Mouse (Mus musculus): ENCODE data around the gene Unc119b.
"Not testable (repeated sequence)": the region's sequence is repeated elsewhere in the genome, so short reads cannot be mapped to it uniquely, and the experiment has no call there.

The Unc119b gene

DNA sequence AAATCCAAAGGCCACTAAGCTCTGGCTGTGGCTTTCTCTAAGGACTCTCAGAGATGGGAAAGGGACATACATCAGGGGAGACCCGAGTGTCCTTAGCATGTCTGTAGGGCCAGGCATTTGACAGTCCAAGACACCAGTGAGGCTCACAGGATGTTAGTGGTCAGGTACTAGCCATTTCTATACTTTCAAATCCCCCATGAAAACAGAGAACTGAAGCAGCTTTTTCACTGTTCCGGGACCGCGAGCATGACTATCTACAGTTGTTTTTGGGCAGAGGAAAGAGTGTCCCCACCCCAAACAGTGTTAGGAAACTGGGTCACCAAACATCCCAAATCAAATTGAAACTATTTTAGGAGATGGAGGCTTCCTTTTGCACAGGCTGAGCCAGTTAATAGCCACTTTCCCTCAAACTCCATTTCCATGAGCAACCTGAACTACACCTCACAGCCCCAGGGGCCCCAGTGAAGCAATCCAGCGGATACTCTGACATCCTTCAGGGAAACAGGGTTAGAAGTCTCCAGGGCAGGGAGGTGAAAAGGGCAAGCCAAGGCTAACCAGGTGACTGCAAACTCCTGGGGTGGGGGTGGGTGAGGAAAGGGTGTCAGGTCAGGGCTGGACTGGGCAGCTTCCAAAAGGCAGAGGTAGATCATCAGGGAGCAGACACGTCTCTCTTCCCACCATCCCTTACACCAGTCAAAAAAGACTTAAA lies 1.3 kb downstream of the Unc119b start:
- no peak for DNase-seq (ENCODE audit: low spot score)

DNA sequence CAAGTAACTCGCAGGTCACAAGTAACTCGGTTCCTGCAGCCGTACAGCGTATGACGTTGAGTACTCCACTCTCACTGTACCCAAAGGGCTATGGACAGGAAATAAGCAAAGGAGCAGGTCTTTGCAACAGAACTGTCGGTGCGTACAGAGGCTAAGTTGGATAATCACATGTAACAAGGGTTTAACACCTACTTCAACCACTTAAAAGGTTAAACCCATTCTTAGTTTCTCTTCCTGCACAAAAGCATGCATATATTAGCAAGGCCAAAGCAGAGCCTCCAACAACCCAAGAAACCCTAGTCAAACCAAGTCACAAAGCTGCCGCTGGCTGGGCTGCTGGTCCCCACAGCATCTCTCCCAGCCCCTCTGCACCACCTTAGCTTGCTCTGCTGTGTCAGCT lies 2.3 kb downstream of the Unc119b start:
- DNase-seq (ENCODE audit: low spot score), result no peak

DNA sequence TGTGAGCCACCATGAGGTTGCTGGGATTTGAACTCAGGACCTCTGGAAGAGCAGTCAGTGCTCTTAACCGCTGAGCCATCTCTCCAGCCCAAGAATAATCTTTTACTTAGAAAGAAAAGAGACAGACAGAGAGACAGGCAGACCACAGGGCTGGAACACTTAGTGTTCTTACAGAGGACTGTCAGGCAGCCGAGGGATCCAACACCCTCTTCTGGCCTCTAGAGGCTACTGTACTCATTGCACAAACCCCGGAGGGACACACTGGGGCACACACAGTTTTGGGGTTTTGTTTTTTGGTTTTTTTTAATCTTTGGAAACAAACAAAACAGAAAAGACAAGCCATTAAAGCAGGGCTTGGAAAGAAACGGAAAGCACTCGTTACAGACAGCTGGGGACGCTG lies 5.4 kb downstream of the Unc119b start:
- no peak for DNase-seq (ENCODE audit: low spot score)

DNA sequence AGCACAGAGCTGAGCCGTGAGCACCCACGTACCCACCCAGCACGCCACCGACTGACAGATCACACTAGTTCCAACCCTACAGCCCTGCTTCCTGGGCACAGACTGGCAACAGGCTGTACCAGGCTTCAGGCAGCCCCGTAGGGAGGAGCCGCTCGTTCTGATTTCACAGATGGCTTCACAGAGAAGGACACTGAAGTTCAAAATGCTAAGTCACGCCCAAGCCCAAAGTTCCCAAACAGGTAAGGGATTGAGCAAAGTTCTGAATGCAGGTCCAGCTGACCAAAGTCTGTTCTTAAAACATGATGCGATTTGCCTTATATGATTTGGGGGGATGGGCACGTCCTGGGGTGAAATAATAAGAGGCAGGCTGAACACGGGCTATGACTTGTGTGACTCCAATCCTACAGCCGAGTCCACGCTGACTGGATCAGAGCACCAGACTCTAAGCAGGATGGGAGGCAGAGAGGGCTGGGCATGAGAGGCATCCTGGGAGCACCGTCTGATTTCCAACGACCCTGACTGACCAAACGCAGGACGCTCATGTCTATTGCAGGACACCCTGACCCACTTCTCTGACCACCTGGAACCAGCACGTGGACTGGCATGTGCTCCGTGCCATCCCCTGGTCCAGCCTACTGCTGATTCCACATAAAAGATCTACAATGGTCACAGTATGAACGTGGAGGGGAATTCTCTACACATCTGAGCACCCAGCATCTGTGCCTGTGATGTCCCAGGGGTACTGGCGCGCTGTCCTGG lies 7.2 kb downstream of the Unc119b start:
- no peak for DNase-seq (ENCODE audit: low spot score)

DNA sequence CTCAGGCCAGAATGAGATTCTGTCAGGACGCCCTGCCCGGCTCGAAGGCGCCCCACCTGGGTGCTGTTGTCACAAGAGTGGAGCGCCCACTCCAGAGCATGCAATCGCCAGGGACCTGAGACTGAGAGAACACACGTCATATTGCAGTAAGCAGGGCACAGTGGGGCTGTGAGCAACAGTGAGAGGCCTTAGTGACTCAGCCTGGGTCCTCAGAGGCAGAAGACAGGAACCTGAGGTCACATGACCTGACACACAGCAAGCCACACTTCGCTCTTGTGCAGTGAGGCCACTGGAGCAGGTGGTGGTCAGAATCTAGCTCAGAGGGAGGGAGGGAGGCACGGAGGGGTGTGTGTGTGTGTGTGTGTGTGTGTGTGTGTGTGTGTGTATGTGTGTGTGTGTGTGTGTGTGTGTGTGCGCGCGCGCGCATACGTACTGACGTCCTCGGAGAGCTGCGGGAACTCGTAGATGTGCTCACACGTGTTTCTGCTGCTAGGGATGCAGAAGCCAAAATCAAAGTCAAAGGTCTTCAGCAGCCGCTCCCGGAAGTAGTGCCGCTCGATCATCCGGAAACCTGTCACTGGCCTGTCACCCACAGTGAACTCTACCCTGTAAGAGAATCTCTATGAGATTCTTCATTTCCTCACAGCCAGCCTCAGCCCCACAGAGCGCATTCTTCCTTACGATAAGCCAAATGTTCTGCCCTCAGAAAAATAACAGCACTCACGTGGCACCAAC lies 8.0 kb downstream of the Unc119b start:
- peak; percentile 29 for DNase-seq (ENCODE audit: low spot score)

DNA sequence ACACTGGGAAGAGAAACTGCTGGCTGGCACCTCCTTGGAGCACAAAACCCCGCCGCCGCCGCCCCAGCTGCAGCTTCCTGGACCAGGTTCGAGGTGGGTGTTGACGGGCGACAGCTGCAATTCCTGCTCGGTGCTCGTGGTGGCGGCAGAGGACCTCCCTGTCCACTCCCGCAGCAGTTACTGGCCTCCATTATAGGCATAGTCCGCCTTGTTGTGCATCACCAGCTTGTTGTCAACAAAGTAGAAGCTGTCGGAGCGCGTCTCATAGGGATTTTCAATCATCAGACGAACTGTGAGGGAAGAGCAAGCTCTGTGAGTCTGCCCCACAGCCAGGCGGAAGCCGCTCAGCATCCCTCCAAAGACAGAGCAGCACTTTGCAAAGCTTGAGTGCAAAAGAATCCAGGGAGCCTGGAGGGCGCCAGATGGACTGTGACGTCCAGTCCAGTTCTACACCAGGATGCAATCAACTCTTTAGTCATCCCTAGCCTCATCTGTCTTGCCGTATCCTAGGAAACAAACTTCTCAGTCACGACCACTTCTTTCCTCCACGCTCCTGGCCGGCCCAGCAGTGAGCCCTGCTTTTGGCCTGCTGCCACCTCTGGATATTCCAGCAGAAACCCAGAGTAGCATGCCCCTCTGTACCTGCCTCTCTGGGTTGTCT lies 9.4 kb downstream of the Unc119b start:
- peak; percentile 70 for DNase-seq (ENCODE audit: low spot score)

DNA sequence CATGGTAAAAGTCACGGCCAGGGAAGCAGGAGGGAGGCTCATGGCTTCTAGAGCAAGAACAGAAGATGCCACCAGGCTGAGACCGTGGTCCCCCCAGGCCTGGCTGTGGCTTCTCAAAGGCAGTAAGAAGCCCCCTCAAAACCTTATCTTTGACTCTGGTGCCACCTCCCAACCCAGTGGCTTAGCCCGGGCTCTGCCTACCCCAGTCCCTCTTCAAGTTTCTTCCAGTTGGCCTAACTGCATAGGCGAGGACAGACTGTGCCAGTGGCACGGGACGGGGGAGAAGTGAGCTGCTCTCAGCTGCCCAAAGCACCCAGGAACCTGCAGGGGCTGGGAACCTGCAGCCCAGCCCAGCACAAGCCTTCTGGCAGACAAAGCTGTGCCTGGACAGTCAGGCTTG lies 10.1 kb downstream of the Unc119b start:
- no peak for DNase-seq (ENCODE audit: low spot score)

DNA sequence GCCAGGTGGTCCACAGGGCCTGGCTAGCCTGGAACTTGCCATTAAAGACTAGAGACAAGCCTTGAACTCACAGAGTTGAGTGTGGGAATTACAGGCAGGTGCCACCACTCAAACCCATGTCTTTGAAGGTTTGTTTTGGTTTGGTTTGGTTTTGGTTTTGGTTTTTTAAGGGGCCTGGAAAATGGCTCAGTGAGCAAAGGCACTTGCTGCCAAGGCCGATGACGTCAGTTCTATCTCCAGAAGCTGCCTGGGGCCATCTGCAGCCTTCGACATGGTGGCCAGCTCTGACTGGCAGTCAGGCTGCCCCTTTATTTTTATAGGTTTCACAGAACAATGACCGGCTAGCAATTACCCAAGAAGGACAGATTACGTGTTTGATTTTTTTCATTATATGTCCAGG lies 13.8 kb downstream of the Unc119b start:
- peak; percentile 71 for DNase-seq (ENCODE audit: low spot score)

DNA sequence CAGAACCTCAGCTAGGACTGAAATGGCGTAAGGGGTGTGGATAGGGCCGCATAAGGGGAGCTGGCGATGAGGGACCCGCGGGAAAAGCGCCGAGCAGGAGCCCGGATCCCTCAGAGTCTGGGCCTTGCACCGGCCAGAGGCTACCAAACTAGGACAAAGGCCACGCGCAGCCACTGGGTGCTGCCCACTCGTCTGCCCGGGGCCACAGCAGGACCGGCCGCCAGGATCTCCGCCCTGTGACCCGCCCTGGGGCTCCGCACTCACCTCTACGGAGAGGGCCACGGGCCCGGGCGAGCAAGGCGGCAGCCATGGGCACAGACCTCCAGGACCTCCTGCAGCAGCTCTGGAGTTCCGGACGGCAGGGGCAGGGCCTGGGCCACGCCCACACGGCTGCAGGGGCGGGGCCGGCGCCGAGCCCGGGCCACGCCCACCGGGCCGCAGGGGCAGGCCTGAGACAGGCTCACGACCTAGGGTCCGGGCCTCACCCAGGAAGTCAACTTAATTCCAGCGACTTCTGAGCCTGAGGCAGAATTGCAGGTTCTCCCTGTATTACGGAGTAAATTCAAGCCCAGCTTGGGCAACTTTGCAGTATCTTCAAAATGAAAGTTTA lies 15.7 kb downstream of the Unc119b start, which contains the start of gene Acads:
TSS of gene Acads (minus strand) at position 386 of the 610 bp plus-strand sequence.
- DNase-seq (ENCODE audit: low spot score), result peak; percentile 65

DNA sequence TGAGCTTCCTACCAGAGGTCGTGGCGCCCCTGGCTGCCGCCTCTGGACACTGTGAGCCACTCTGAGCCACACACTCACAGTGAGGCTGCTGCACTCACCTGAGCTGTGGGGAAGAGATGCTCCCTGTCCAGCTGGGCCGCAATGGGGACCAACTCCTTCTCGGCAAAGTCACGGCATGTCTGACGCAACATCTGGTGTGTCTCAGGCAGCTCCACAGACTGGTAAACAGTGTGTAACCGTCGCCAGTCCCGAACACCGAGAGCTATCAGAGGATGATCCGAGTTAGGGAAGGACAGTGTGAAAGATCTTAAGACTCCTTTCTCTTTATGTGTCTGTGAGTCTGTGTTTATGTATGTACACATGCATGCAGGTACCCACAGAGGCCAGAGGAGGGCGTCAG lies 17.3 kb downstream of the Unc119b start:
- no peak for DNase-seq (ENCODE audit: low spot score)

DNA sequence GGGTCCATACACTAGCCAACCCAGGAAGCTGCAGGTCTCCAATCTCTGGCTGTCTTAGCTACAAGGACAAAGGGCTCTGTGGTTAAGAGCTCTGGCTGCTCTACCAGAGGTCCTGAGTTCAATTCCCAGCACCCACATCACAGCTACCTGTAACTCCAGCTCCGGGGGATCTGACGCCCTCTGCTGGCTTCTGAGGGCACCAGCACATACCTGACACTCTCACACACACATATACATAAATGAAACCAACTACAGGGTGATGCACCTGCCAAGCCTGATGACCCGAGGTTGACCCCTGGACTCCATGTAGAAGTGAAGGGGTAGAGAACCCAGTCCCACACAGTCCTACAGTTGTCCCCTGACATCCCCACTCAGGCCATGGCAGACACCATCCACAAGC lies 18.3 kb downstream of the Unc119b start:
- no peak for DNase-seq (ENCODE audit: low spot score)

DNA sequence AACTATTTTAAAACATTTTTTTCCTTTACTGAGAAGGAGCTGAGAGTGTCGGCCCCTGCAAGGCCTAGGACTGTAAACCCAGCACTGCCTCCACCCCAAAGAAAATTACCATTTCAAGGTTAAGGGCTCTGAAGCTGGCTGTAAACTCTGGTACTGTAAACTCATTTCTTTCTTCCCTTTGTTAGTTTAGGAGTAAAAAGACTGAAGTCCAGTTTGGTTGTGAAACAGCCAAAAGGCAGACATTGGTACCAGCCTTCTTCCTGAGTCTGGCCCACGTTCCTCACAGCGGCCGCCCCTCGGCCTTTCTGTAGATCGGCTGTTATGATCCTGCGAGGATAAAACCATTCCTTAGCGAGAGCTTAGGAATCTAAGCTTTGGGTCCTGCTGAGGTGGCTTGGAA lies 20.3 kb downstream of the Unc119b start:
- DNase-seq (ENCODE audit: low spot score), result no peak

DNA sequence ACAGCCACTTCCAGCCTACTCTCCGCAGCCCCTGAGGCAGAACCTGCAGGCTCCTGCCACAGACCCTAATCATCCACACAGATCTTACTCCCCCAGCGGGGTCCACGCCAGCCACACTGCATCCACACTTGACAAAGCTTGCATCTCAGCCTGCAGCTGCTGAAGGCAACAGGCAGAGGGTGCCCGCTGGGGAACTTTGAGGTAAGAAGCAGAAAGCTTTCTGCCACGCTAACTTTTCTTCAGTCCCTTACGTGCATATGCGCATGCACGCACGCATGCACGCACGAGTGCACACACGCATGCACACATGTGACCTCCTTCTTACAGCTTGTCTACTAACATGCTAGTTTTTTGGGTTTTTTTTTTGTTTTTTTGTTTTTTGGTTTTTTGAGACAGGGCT lies 21.5 kb downstream of the Unc119b start:
- DNase-seq (ENCODE audit: low spot score), result no peak

DNA sequence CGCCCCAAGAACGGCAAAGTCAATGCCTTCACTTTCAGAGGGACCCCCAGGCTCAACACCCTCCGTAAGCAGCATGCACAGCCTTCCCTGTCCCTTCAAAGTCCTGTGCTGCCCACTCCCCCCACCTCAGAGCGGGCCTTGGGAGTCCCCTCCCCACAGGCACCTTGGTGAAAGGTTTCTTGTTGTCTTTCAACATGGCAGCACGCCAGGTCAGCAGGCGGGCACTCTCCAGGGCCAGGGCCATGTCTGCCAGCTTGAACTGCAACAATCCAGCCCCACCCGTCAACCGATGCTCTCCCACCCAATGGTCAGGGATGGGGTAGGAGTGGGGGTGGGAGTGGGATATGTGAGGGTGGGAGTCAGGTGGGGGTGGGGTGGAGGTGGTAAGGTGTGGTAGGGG lies 23.6 kb downstream of the Unc119b start:
- no peak for DNase-seq (ENCODE audit: low spot score)

DNA sequence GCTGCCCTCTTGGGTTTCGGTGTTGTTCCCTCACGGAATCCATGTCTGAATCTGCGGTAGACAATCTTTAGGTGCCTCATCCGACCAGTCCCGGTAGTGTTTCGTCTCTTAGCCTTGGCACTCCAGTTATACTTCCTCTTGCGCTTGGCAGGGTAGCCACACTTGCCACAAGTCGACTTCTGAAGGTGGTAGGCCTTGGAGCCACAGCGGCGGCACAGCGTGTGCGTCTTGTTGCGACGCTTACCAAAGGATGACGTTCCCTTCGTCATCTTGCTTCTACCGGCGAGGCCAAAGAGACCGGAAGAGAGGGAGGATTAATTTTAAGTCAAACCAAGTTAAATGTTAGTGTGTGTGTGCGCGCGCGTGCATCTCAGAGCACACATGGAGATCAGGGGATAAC lies 31.5 kb downstream of the Unc119b start:
- not testable (repeated sequence) for DNase-seq (ENCODE audit: low spot score)

DNA sequence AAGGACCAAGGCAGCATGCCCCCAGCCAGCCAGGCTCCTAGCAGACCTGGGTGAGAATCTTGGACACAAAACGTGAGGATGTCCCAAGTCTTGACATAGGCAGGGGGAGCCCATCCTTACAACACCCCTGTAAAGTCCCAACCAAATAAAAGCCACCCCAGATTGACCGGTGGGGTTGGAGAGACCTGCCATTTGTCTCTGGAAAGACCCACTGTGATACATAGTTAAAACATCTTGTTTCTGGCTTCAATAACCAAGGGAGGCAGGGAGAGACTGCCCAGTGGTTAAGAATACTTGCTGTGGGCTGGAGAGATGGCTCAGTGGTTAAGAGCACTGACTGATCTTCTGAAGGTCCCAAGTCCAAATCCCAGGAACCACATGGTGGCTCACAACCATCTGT lies 32.5 kb downstream of the Unc119b start:
- DNase-seq (ENCODE audit: low spot score), result no peak

DNA sequence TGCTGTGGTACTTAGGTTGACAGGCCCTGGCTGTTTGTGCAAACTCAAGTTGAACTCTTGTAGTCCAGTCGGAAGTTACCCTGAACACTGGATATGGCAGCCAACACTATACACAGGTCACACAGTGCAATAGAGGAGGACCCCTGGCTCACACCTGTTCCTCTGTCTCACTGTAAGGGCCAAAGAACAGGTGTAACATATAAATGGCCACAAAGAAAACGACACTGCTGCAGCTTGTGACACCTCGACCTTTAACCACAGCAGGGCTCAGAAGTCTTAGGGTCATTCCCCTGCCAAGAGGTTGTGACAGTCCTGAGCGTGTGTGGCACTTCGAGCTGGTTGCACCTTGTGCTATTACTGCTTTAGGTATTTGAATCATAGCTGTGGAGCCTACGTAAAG lies 34.3 kb downstream of the Unc119b start:
- DNase-seq (ENCODE audit: low spot score), result no peak

DNA sequence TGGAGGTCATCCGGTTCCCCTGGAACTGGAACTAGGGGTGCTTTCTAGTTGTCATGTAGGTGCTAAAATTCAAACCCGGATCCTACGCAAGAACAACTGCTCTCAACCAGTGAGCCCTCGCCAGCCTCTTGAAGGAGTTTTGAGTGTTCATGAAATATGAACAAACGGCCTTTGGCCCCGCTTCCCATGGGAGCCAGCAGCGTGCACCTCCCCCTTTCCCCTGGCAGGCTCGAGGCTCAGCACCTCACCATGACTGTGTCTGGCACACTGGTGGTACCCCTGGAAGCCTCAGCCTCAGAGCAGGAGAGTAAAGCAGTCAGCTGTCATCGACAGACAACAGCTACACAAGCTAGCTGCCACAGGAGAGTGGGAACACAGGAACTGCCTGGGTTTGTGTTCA lies 34.8 kb downstream of the Unc119b start:
- no peak for DNase-seq (ENCODE audit: low spot score)

DNA sequence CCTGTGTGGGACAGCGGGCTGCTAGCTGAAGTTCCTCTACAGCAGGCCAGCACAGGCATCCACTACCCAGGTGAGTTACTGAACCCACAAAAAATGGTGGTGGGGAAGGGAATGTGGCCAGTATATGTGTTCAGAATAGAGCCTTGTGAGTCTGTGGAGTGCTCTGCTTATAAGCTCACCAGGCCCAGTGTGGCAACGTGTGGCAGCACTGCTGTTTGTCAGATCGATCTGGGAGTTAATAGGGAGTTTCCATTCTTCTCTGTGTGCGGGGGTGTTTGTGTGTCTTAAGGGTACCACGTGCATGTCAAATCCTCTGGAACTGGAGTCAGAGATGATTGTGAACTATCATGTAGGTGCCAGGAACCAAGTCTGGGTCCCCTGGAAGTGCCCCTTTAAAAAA lies 35.2 kb downstream of the Unc119b start:
- no peak for DNase-seq (ENCODE audit: low spot score)

DNA sequence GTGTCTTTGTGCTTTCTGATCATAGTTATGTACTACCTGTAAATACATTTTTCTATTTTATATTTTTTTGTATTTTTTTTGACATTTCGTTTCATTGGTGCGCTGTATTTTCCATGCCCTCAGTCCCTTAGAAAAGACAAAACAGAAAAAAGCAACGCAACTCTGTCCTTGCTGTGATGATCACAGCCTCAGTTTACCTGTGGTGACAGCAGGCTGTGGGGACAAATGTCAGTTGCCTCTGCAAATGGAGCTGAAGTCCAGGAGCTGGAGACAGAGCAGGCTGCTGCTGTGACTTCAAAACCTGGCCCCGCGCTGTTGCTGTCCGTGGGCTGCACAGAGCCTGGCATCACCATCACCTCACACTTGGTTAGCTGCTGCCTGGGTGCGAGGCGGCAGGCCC lies 36.6 kb downstream of the Unc119b start, which contains the start of gene Gm10401:
TSS of gene Gm10401 (minus strand) at position 101 of the 400 bp plus-strand sequence.
- DNase-seq (ENCODE audit: low spot score), result no peak

DNA sequence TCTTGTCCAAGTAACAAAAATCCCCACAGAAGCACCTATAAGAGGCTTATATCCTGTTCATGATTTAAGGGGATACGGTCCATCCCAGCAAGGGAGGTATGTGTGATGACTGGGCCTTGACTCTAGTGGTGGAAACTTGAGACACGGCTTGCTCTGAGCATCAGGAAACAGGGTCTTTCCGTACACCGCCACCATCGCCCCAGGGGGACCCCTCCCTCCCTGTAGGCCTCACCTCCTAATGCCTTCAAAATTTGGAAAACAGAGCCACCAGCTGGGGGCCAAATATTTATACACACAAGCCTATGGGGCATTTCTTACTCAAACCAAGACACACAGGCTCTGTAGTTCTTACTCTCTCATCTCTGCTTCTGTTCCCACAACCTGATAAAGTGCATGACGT lies 43.0 kb downstream of the Unc119b start:
- no peak for DNase-seq (ENCODE audit: low spot score)

DNA sequence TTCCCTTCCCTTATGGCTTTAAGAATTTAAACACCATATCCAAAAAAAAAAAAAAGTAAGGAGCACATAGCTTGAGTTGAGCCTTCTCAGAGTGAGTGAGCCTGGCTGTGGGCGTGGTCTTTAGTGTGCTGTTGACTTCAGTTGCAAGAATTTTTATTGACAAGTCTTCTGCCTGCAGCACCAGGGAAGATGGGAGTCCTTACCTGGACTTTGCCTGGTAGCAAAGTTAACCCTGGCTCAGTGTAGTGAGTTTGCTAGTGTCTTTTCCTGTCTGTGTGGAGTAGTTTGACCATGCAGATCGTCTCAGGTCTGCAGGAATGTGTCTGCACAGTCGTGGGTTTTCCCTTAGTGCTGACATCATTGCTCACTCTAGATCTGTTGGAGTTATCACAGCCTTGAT lies 43.8 kb downstream of the Unc119b start:
- DNase-seq (ENCODE audit: low spot score), result no peak

Measured in MN1 (cell line).